Mouse (Mus musculus): ENCODE measurements around the gene Gm17622. TPM values are rescaled to one million over a fixed set of nuclear protein-coding genes. Genes with fewer than 3 reads are reported as not detected.

Gene Gm17622
- polyA plus RNA-seq, 1 experiment: not detected

DNA sequence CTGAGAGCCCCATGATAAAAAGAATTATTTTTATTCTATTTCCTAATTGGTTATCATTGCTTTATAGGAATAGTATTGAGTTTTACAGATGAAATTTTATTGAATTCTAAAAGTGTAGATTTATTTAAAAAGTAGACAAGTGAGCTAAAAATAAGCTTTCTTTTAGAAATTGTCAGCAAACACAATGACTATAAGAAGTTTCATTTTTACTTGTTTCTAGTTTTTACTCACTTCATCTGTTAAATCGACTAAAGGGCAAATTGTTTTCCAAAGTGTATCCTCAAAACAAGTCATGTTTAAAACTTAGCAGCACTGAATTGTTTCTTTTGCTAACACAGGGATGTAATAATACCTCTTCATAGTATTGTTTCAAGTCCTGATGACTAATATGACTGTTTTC lies 11.5 kb upstream of the Gm17622 start:
- TF ChIP-seq CTCF (IDR thresholded peaks at IDR 0.05; ENCODE audit: borderline replicate concordance, insufficient read depth, low read depth, low read length): no peak
- no peak for TF ChIP-seq POLR2A (IDR thresholded peaks at IDR 0.05; ENCODE audit: borderline replicate concordance, insufficient read depth, low read length)
- Histone ChIP-seq H3K27me3 (ENCODE audit: control insufficient read depth, insufficient read depth, low read length) (no peaks in the 10 kb centered on the region), H3K4me1 (ENCODE audit: control insufficient read depth, insufficient read depth, low read length) (no peaks in the 10 kb centered on the region), H3K27ac (ENCODE audit: insufficient read depth, low read length) (no peak overlapping the region), H3K4me3 (replicated peaks; ENCODE audit: insufficient read depth, low read depth, low read length) (no peak overlapping the region)
- DNase-seq: no peak
- WGBS: 93% methylated on average over 1 of the region's 1 CpGs

DNA sequence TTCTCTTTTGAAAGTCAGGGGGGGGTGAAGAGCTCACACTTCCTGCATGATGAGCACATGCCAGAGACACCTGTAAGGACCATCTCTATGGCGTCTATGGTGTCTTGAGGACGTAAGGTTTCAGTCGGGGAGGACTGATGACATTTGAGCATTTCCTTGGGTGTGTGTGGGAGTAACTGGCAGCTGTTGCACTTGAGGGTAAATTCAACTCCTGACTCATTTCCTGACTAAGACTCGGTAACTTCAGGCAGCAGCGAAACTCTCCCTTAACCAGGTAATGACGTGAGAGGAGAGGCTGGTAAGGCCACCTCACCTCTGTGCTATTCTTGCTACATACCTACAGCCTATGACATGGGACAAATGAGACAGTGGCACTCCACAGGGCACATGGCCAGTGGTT lies 3.3 kb upstream of the Gm17622 start:
- no peak overlapping the region for H3K4me3 ChIP-seq (replicated peaks; ENCODE audit: insufficient read depth, low read depth, low read length)
- H3K27me3 ChIP-seq (ENCODE audit: control insufficient read depth, insufficient read depth, low read length): no peaks in the 10 kb centered on the region
- H3K4me1 ChIP-seq (ENCODE audit: control insufficient read depth, insufficient read depth, low read length): no peaks in the 10 kb centered on the region
- no peak overlapping the region for H3K27ac ChIP-seq (ENCODE audit: insufficient read depth, low read length)
- no peak for TF ChIP-seq CTCF (IDR thresholded peaks at IDR 0.05; ENCODE audit: borderline replicate concordance, insufficient read depth, low read depth, low read length)
- TF ChIP-seq POLR2A (IDR thresholded peaks at IDR 0.05; ENCODE audit: borderline replicate concordance, insufficient read depth, low read length): no peak
- WGBS: 95% methylated on average over 6 of the region's 6 CpGs
- DNase-seq: no peak

DNA sequence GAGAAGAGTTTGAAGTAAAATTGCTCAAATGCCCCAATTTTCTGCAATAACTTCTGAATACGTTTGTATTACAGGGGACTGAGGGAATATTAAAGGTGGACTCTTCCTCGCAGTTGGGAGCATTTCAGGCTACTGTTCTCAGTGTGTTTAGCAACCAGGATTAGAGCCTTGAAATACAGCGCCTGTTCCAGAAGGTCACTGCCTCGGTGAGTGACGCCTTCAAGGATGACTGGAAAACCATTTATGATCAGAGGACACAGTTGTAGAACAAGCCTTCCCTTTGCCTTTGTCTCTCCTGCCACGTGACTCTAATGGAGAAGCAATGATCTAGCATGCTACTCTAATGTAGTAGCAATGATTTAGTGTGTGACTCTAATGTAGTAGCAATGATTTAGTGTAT lies 2.6 kb upstream of the Gm17622 start:
- no peak overlapping the region for H3K27ac ChIP-seq (ENCODE audit: insufficient read depth, low read length)
- no peak overlapping the region for H3K4me3 ChIP-seq (replicated peaks; ENCODE audit: insufficient read depth, low read depth, low read length)
- H3K27me3 ChIP-seq (ENCODE audit: control insufficient read depth, insufficient read depth, low read length): no peaks in the 10 kb centered on the region
- WGBS: 95% methylated on average over 6 of the region's 6 CpGs
- DNase-seq: no peak
- no peak for TF ChIP-seq CTCF (IDR thresholded peaks at IDR 0.05; ENCODE audit: borderline replicate concordance, insufficient read depth, low read depth, low read length)
- TF ChIP-seq POLR2A (IDR thresholded peaks at IDR 0.05; ENCODE audit: borderline replicate concordance, insufficient read depth, low read length): no peak
- H3K4me1 ChIP-seq (ENCODE audit: control insufficient read depth, insufficient read depth, low read length): no peaks in the 10 kb centered on the region

DNA sequence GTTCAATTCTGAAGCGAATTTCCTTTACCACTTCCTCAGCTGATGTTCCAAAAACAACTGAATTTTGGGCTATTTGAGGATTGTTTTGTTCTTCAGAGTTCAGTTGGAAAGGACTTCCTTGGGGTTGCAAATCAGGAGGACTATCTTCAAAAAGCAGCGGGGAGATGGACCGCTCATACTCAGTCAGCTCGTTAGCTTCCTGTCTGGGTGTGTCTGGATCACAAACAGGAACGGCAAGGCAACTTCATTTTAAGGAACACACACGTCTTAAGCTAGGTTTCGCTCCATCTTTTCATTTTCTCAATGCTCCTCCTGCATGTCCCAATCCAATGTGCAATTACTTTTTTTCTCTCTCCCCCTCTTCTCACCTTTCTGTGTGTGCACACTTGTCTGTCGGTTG lies 6.1 kb downstream of the Gm17622 start:
- no peaks in the 10 kb centered on the region for H3K4me1 ChIP-seq (ENCODE audit: control insufficient read depth, insufficient read depth, low read length)
- no peaks in the 10 kb centered on the region for H3K27me3 ChIP-seq (ENCODE audit: control insufficient read depth, insufficient read depth, low read length)
- H3K27ac ChIP-seq (ENCODE audit: insufficient read depth, low read length): no peak overlapping the region
- WGBS: 86% methylated on average over 8 of the region's 8 CpGs
- no peak for DNase-seq
- no peak for TF ChIP-seq CTCF (IDR thresholded peaks at IDR 0.05; ENCODE audit: borderline replicate concordance, insufficient read depth, low read depth, low read length)
- TF ChIP-seq POLR2A (IDR thresholded peaks at IDR 0.05; ENCODE audit: borderline replicate concordance, insufficient read depth, low read length): no peak
- H3K4me3 ChIP-seq (replicated peaks; ENCODE audit: insufficient read depth, low read depth, low read length): no peak overlapping the region

- TF ChIP-seq POLR2A (IDR thresholded peaks at IDR 0.05; ENCODE audit: borderline replicate concordance, insufficient read depth, low read length): no peak
- no peak for TF ChIP-seq CTCF (IDR thresholded peaks at IDR 0.05; ENCODE audit: borderline replicate concordance, insufficient read depth, low read depth, low read length)
- H3K4me1 ChIP-seq (ENCODE audit: control insufficient read depth, insufficient read depth, low read length): no peaks in the 10 kb centered on the region
Measured at GRCm38 (mm10) chr13:96499891-96500290, 9.4 kb downstream of the Gm17622 start.

GRCm38 (mm10) chr13:96505661-96506060 lies 15.1 kb downstream of the Gm17622 start:
- Histone ChIP-seq H3K27me3 (ENCODE audit: control insufficient read depth, insufficient read depth, low read length) (no peaks in the 10 kb centered on the region), H3K27ac (ENCODE audit: insufficient read depth, low read length) (no peak overlapping the region), H3K4me1 (ENCODE audit: control insufficient read depth, insufficient read depth, low read length) (no peaks in the 10 kb centered on the region), H3K4me3 (replicated peaks; ENCODE audit: insufficient read depth, low read depth, low read length) (no peak overlapping the region)
- no peak for DNase-seq
- WGBS: 80% methylated on average over 4 of the region's 4 CpGs
- TF ChIP-seq CTCF (IDR thresholded peaks at IDR 0.05; ENCODE audit: borderline replicate concordance, insufficient read depth, low read depth, low read length) (no peak), POLR2A (IDR thresholded peaks at IDR 0.05; ENCODE audit: borderline replicate concordance, insufficient read depth, low read length) (no peak)

More at GRCm38 (mm10) chr13:96499891-96500290, 9.4 kb downstream of the Gm17622 start:
- H3K27ac ChIP-seq (ENCODE audit: insufficient read depth, low read length): no peak overlapping the region
- H3K4me3 ChIP-seq (replicated peaks; ENCODE audit: insufficient read depth, low read depth, low read length): no peak overlapping the region
- WGBS: 88% methylated on average over 2 of the region's 2 CpGs
- H3K27me3 ChIP-seq (ENCODE audit: control insufficient read depth, insufficient read depth, low read length): no peaks in the 10 kb centered on the region
- DNase-seq: no peak

DNA sequence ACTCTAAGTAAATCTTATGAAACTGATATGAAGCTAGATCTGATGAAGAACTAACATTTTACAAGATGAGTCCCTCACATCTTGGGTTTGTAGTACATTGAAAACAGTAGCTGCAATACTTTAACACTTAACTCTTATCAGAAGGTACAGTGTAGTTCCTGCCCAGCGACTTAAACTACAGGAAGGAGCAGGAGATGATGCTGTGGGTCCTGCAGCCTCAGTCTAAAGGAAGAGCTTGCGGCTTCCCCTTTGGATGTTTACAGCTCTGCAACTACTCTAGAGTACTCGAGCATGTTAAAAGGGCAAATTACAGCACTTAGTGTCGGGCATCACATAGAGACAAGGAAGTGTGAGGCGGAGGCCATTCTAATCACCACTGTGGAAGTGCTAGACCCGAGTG lies 15.8 kb downstream of the Gm17622 start:
- TF ChIP-seq CTCF (IDR thresholded peaks at IDR 0.05; ENCODE audit: borderline replicate concordance, insufficient read depth, low read depth, low read length): no peak
- no peak for TF ChIP-seq POLR2A (IDR thresholded peaks at IDR 0.05; ENCODE audit: borderline replicate concordance, insufficient read depth, low read length)
- Histone ChIP-seq H3K4me1 (ENCODE audit: control insufficient read depth, insufficient read depth, low read length) (no peaks in the 10 kb centered on the region), H3K4me3 (replicated peaks; ENCODE audit: insufficient read depth, low read depth, low read length) (no peak overlapping the region), H3K27me3 (ENCODE audit: control insufficient read depth, insufficient read depth, low read length) (no peaks in the 10 kb centered on the region), H3K27ac (ENCODE audit: insufficient read depth, low read length) (no peak overlapping the region)
- 91% methylated on average over 6 of the region's 6 CpGs for WGBS
- DNase-seq: no peak

GRCm38 (mm10) chr13:96507541-96507940 lies 17.0 kb downstream of the Gm17622 start:
- H3K4me3 ChIP-seq (replicated peaks; ENCODE audit: insufficient read depth, low read depth, low read length): no peak overlapping the region
- TF ChIP-seq CTCF (IDR thresholded peaks at IDR 0.05; ENCODE audit: borderline replicate concordance, insufficient read depth, low read depth, low read length): no peak
- no peak for TF ChIP-seq POLR2A (IDR thresholded peaks at IDR 0.05; ENCODE audit: borderline replicate concordance, insufficient read depth, low read length)
- no peak overlapping the region for H3K27ac ChIP-seq (ENCODE audit: insufficient read depth, low read length)
- H3K4me1 ChIP-seq (ENCODE audit: control insufficient read depth, insufficient read depth, low read length): no peaks in the 10 kb centered on the region
- no peak for DNase-seq
- WGBS: 92% methylated on average over 4 of the region's 4 CpGs
- H3K27me3 ChIP-seq (ENCODE audit: control insufficient read depth, insufficient read depth, low read length): no peaks in the 10 kb centered on the region

Data from cerebellum, adult 2 months (tissue).